Mouse (Mus musculus) gastrocnemius, adult 18-20 months (tissue): ENCODE results near the gene Aunip. TPM values are rescaled to one million over a fixed set of nuclear protein-coding genes. Genes with fewer than 3 reads are reported as not detected.
"Not testable (repeated sequence)": the region's sequence is repeated elsewhere in the genome, so short reads cannot be mapped to it uniquely, and the experiment has no call there.

Experiments
- DNase-seq: peaks from one replicate; pipeline ENCODE4 v3.0.0; 2021; ENCODE audit warnings: low spot score
- total RNA-seq, 2 experiments: library from RNA; stranded (reverse); gene quantifications; 2 replicates each; pipeline ENCODE4 v1.2.3; 2021

The Aunip gene
- total RNA-seq, 2 experiments from 2014 or later: not detected

DNA sequence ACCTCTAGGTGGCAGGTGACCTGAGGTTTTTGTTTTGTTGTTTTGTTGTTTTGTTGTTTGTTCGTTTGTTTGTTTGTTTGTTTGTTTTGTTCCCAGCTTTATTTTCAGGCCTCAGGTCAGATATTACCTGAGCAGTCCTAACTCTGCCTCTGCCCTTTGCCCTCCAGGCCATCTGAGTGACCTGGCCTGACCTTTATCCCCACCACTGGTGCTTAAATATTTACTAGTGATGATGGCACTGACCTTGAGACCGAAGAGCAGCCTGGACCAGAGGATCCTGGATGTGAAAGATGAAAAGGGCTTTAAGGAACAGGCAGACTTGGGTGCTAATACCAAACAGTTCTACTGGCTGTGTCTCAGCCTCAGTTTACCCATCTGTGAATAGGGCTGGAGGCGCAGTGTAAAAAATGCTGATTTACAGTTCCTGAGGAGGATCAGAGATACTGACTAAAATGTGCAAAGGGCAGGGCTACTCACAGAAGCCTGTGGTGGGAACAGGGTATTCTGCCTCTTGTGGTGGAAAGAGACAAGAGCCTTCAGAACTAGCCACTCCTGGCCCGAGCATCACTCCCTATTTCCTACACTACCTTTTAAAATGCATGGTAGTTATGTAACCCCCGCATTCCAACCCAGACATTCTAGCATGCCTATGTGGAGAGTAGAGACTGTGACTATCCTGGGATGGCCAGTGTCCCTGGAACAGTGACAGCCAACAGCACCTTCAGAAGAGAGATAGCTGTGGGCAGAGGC lies 25.5 kb upstream of the Aunip start:
- DNase-seq: no peak

DNA sequence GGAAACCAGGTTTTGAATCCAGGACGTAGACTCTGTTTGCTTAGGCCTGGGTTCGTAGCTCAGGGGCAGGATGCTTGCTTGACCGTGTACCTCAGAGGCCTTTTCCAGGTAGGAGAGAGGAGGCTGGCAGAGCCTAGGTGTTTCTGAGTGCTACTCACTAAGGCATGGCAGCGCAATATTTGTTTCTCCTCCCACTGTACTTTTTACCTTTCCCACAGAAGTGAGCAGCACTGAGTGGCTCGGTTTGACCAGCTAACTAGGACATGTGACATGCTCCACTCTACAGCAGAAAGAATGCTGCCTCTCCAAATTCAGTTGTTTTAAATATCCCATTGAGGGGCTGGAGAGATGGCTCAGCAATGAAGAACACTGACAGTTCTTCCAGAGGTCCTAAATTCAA lies 22.6 kb upstream of the Aunip start:
- DNase-seq: no peak

DNA sequence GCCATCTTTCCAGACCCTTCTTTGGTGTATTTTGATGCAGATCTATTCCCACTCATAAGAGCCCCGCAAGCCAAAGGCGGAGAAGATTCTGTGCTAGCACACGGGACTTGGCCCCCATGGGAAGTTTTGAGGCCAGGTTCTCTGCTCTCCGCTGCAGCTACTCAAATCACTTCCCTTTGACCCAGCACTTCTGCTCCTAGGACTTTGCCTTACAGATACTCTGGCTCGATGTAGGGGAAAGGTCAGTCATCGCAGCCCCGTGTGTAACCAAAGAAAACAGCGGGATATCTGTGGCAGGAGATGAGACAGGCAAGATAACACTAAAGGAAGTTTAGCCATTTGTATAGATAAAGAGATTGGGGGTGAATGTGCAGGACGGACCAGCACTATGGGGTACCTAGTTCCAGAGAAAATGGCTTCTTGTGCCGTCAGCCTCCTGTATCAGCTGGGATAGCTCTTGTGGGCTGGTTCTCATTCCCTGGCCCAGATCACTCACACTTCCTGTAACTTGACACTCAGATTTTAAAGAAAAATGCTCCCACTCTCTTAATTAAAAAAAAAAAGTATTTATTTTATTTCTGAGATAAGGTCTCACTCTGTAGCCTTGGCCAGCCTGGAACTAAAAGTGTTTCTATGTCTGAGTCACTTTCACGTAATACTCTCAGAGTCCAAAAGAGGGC lies 20.7 kb upstream of the Aunip start:
- no peak for DNase-seq

DNA sequence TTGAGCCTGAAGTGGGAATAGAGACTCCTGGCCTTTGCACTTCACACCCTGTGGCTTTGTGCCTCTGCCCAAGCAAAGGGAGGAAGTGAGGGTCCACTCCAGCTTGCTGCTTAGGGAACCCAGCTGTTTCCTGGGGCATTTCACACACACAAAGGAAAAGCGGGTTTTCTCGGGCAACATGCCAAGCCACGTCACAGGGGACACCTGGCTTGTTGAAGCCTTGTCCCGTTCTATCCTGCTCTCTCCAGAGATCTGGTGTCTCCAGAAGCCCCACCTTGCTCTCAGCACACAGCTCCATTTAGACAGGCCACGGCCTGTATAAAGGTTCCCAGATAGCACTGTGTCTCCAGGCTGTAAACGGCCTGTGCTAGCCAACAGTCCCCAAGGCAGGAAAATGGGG lies 19.1 kb upstream of the Aunip start:
- DNase-seq: no peak

DNA sequence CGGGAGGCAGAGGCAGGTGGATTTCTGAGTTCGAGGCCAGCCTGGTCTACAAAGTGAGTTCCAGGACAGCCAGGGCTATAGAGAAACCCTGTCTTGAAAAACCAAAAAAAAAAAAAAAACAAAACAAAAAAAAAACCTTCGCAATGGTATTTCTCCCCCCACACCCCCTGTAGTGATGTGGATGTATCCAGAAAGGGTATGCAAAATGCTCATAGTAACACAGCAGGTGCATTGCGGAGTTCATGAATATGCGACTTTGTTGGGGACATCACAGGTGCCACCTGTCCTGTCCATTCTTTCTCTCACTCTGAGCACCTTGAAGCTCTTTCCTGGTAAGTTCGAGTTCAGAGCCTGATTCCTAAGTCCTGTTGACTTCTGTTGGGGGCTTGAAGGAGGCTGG lies 16.6 kb upstream of the Aunip start:
- DNase-seq: not testable (repeated sequence)

DNA sequence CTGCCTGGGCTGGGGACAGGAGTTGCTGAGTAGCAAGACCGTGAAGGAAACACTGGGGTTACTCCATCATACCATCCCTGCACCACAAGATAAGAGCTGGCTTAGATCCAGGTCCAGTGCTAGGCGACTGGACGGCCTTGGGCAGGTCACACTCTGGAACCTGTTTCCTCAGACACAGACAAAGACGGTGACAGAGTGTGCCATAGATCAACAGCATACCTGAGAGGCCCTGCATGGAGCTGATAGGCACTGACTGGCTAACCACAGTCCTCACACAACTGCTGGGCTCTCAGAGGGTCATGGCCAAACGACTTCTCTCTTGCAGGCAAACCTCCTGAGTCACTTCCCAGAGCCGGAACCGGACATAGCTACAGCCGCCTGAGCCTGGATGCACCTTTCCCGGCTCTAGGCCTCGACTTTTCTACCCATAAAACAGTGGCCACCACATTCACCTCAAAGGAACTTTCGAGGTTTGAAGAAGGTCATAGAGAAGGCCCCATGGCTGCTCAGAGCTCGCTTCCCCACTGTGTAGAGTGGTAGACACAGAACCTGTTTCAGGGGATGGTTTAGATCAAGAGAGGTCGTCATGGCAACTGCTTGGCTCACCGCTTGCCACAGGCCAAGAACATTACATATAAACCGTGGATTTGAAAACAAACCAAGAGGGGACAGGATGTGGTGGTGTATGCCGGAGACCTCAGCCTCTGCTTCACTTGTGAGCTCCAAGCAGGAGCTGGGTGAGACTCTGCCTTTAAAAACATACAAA lies 15.8 kb upstream of the Aunip start:
- DNase-seq: no peak

DNA sequence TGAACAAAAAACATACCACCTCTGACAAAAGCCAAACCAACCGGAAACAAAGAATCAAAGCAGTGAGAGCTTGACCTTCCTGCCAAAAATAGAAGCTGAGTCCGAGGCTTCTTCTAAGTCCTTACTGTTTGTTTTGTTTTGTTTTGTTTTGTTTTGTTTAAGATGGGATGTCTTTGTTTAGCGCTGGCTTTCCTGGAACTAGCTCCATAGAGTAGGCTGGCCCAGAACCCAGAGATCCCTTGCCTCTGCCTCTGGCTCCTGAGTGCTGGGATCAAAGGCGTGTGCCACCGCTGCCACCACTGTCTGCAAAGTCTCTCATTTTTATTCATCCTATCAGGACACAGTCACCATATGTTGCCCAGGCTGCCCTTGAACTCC lies 15.3 kb upstream of the Aunip start:
- no peak for DNase-seq

DNA sequence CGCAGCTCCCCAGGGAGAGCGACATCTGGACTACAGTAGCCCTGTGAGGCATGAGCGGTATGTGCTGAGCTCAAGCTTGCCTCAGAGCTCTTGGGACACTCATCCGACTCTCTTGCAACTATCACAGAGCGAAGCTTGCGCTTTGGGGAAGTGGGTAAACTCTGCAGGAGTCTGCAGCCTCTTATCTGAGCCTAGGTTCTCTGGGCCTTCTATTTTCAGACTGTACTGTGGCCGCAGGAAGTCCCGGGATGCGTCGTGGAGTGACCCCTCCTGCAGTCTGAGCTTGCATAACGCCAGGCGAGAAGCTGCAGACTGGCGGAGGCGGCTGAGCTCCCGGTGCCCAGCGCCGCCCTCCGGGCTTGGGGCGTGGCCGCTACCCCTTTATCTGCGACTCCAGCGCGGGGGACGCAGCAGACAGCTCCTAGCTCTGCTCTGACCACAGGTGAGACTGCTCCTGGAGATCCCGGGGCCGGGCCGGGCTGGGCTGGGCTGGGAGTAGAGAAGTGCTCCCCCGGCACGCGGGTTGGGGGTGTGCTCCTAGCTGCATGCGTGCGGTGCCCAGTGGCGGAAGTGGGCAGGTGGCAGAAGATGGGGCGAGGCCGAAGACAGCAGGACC lies 14.1 kb upstream of the Aunip start, which contains the start of gene Paqr7:
Paqr7 (plus strand) TSS at position 103 of the 616 bp plus-strand sequence.
- DNase-seq: peak; percentile 66

DNA sequence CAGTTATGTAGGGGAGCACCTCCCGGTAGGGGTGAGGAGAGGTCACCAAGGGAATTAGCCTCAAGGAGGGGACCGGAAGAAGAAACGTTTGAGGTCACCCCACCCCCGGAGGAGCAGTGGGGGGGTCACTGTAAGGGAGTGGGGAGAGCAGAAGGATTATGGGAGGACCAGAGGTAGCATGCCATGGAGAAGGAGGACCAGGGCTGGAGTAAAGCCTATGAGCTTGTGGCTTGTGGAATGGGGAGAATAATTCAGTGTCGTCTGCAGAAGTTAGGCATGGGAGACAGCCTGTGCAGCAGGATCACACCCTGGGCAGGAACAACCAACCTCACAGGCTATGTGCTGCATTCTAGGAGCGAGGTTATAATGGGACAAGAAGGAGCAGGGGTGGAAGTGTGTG lies 13.6 kb upstream of the Aunip start:
- DNase-seq: no peak

DNA sequence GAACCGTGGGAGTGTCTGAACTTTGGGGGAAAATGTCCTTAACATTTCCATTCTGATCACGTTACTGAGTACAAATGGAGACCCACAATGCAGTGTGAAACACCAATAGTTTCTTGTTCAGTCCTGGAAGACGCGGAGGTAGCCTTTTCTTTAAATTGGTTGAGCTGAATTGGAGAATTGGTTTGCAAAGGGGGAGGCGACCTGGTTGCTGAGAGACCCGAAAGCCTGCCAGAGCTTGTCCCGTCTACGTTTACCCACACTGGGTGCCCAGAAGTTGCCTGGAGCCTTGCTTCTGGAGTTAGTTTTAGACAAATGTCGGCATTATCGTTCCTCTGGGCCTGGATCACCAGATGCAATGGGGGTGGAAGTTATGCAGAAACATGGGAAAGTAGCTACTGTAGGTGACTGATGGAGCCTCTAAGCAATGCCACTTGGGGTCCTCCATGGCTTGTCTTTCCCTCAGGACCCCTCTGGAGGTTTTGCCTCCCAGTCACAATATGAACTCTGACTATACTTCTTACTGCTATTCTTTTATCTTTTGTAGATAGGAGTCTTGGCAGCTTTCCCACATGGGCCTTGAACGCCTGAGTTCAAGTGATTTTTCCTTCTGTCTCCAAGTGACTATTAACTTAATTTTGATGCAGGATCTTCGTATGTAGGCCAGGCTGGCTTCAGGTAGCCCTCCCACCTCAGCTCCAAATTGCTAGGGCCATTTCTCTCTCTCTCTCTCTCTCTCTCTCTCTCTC lies 12.6 kb upstream of the Aunip start:
- DNase-seq: no peak

DNA sequence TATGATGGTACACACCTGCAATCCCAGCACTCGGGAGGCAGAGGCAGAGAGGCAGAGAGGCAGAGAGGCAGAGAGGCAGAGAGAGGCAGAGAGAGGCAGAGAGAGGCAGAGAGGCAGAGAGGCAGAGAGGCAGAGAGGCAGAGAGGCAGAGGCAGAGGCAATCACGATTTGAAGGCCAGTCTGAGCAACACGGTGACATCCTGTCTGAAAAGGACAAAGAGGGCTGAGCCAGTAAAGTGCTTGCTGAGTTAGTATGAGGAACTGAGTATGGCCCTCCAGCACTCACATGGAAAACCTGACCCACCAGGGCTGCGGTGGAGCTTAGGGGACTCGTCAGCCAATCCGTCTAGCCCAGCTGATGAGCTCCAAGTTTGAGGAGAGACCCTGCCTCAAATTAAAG lies 11.8 kb upstream of the Aunip start:
- not testable (repeated sequence) for DNase-seq

DNA sequence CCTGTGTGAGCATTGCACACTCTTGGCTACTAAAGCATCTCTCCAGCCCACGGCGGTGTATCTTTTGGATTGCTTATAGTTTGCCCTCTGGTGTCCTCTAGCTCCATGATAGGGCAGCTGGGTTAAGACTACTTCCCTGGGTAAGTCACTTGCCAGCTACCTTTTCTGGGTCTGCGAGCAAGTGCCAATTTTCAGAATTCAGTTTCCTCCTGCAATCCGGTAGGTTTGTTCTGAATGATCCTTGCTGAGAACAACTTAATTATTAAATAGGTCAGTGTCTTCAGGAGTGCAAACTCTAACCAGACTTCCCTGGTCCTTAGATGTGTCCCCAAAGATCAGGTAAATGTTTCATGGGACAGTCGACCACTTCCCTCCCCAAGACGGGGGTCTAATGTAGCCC lies 9.7 kb upstream of the Aunip start:
- no peak for DNase-seq

DNA sequence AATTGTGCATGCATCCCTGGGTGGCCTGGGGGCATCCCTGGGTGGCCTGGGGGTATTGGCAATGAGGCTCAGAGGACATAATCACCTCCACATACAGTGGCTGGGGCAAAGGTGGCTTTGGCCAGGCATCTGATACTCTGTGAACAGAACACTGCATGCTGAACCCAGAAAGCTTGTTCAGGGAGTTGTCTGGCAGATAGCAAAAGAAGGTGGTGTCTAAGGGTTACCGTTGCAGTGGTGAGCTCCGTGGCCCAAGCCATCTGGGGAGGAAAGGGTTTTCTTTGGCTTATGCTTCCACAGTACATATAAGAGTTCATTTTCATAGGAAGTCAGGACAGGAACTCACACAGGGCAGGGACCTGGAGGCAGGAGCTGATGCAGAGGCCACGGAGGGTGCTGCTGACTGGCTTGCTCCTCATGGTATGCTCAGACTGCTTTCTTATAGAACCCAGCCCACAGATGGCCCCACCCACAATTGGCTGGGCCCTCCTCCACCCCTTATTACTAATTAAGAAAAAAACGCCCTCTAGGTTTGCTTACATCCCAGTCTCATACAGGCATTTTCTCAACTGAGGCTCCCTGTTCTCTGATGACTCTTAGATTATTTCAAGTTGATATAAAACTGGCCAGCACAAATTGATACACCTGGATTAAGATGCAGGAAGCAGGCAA lies 7.0 kb upstream of the Aunip start:
- no peak for DNase-seq

DNA sequence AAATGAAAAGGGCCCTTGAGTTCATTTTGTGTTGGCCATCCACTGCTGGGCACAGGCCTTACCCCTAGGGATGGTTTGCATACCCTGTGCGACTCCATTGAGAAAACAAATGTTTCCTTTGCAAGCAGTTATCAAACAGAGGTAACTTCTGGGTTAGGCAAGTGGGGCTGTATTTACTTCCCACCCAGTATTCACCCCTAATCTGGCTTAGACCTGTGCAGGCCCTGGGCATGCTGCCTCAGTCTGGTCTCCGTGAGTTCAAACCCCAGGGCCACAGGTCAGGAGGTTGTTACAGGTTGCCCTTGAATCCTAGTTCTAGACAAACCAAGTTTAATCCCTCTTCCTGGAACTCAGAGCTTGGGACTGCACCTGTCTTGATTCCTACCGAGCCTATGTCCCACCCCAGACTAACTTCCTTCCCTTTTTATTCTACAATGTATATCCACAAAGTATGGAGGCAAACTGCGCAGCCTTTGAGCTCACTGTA lies 5.5 kb upstream of the Aunip start:
- no peak for DNase-seq

DNA sequence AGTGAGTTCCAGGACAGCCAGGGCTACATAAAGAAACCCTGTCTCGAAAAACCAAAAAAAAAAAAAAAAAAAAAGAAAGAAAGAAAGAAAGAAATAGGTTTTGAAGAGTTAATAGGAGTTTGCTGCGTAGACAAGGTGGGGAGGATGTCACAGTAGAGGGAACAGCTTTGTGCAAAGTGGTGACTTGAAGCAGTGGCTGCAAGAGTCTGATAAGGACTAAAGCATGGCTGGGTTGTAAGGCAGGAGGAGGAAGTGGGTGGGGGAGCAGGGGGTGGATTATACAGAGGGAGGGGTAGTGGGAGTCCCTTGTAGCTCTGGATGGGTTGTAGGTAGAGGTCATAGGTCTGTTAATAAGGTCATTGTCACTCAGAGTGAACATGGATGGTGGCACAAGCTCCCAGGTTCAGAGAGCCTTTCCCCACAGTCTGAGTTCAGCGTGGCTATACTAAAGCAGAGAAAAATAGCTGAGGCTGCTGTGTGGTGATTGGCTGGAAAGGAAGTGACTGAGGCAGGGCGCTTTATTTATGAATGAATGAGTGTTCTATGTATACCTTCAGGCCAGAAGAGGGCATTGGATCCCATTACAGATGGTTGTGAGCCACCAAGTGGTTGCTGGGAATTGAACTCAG lies 4.7 kb upstream of the Aunip start:
- no peak for DNase-seq

DNA sequence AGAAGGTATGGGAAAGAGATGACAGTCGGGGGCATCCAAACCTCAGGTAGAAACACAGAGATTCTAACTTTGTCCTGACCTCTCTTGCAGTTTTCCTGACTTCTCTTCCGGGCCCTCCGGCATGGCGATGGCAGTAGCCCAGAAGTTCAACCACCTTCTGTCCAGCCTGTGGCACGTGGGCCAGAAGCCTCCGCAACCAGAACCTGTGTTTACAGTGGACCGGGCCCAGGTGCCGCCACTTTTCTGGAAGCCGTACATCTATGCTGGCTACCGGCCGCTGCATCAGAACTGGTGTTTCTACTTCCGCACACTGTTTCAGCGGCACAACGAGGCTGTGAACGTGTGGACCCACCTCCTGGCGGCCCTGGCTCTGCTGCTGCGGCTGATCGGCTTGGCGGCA lies 4.1 kb upstream of the Aunip start:
- no peak for DNase-seq

DNA sequence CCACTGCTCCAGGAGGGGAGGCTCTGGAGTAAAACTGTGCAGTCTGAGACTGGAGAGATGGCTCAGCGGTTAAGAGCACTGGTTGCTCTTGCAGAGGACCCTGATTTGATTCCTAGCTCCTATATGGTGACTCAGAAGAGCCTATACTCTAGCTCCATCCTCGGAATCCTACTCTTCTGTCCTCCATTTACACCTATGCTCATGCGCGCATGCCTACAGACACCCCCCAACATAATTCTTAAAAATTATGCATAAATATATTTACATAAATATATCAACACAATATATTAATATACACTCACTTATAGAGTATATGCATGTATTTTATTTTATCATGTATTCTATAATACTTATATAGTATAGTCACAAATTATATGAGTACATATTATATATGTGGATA lies 403 bp upstream of the Aunip start:
- DNase-seq: no peak

DNA sequence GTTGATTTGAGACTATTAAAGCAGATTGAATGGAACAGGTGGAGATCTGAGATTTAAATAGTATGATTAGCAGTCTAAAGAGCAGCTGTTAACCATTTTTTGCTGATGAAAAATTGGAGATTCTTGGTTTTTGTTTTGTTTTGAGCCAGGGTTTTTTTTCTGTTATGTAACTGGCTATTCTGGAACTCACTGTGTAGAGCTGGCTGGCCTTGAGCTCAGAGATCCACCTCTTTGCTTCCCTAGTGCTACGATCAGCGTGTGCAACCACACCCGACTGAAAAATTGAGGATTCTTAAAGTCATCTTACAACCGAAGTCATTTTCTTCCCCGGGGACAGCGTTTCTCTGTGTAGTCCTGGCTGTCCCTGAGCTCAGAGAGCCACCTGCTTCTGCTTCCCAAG lies 931 bp downstream of the Aunip start:
- no peak for DNase-seq

DNA sequence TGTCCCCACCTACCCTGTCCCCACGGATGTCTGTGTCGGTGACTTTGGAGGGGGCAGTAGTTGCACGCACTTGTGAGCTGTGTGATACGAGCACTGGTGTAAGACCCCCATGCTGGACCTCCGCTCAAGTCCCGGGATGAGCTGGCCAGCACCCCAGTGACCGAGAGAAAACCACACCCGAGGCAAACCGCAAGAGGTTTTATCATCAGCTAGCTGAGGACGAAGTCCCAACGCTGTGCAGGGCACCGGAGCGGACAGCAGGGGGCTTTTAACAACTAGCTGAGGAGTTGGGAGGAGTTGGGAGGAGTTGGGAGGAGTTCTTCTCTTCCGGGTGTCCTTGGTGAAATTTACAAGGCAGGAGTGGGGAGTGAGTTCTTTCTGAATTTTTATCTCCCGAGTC lies 2.0 kb downstream of the Aunip start:
- DNase-seq: peak; percentile 69

DNA sequence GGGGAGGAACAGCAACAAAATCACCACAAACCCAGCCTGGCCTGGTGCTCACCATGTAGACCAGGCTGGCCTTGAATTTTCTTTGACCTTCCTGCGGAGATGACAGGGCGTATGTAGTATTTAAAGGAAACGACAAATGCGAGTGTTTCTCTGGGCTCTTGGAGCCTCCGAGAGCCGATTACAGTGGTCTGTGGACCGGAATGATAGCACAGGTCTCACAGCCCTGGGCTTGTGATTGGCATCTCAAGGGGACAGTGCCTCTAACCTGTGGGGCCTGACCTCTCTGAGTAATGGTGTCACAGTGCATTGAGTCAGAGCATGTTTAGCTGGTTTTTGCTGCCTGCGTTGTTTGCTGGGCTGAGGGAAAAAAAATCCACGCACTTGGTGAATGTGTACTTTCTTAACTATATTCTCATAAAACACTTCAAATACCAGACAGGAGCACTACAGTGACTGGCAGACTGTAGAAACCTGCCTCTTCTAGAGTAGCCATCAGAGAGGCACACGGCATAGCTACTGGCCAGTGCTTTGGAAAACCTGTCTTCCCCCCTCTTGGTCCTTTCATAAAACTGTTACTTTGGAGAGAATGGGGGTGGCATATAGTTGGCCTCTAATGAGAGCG lies 3.6 kb downstream of the Aunip start:
- DNase-seq: no peak
